Mouse (Mus musculus): ENCODE measurements at regions not wholly inside any gene's neighbourhood (a gene's known extent, or its start where the extent isn't known, plus 50 kb on each side); places are given as distances from the start of the nearest gene placed in this dataset.

- 0 out of 2 replicates have a peak, but pooled peaks cover 2% of the 10 kb centered on the region for H3K4me1 ChIP-seq
- WGBS: 88% methylated on average over 6 of the region's 6 CpGs
- no peaks in the 10 kb centered on the region for H3K36me3 ChIP-seq
- H3K4me3 ChIP-seq: no peak overlapping the region
- DNase-seq (ENCODE audit: low spot score): no peak
- no peaks in the 10 kb centered on the region for H3K9me3 ChIP-seq (replicated peaks)
- no peak overlapping the region for H3K27ac ChIP-seq
- H3K27me3 ChIP-seq (ENCODE audit: low read depth, poor library complexity, severe bottlenecking): 0 out of 2 replicates have a peak, but pooled peaks cover 3% of the 10 kb centered on the region
Observed at GRCm38 (mm10) chr7:136511389-136511788, 383.0 kb upstream of the Mgmt start.

GRCm38 (mm10) chr7:136515376-136515775, 379.0 kb upstream of the Mgmt start:
- Histone ChIP-seq H3K36me3 (no peaks in the 10 kb centered on the region), H3K4me3 (no peak overlapping the region), H3K9me3 (replicated peaks) (no peaks in the 10 kb centered on the region), H3K4me1 (0 out of 2 replicates have a peak, but pooled peaks cover 6% of the 10 kb centered on the region), H3K27ac (no peak overlapping the region), H3K27me3 (ENCODE audit: low read depth, poor library complexity, severe bottlenecking) (no peaks in the 10 kb centered on the region)
- DNase-seq (ENCODE audit: low spot score): no peak
- 89% methylated on average over 1 of the region's 1 CpGs for WGBS

- peaks cover 10% of the 10 kb centered on the region for H3K4me1 ChIP-seq
- no peak overlapping the region for H3K27ac ChIP-seq
- no peak overlapping the region for H3K4me3 ChIP-seq
- H3K9me3 ChIP-seq (replicated peaks): no peaks in the 10 kb centered on the region
- WGBS: 94% methylated on average over 9 of the region's 9 CpGs
- 0 out of 2 replicates have a peak, but pooled peaks cover 4% of the 10 kb centered on the region for H3K27me3 ChIP-seq (ENCODE audit: low read depth, poor library complexity, severe bottlenecking)
- H3K36me3 ChIP-seq: no peaks in the 10 kb centered on the region
- no peak for DNase-seq (ENCODE audit: low spot score)
Observed at GRCm38 (mm10) chr7:136525821-136526220, 368.6 kb upstream of the Mgmt start.

- no peak for DNase-seq (ENCODE audit: low spot score)
- Histone ChIP-seq H3K27me3 (ENCODE audit: low read depth, poor library complexity, severe bottlenecking) (no peaks in the 10 kb centered on the region), H3K4me1 (peaks cover 10% of the 10 kb centered on the region), H3K9me3 (replicated peaks) (no peaks in the 10 kb centered on the region), H3K36me3 (no peaks in the 10 kb centered on the region), H3K4me3 (no peak overlapping the region), H3K27ac (no peak overlapping the region)
- 89% methylated on average over 8 of the region's 8 CpGs for WGBS
Observed at GRCm38 (mm10) chr7:136530006-136530785, 364.2 kb upstream of the Mgmt start.

GRCm38 (mm10) chr7:136531301-136531700, 363.1 kb upstream of the Mgmt start:
- Histone ChIP-seq H3K4me1 (peaks cover 10% of the 10 kb centered on the region), H3K36me3 (no peaks in the 10 kb centered on the region), H3K4me3 (no peak overlapping the region), H3K9me3 (replicated peaks) (no peaks in the 10 kb centered on the region), H3K27ac (no peak overlapping the region), H3K27me3 (ENCODE audit: low read depth, poor library complexity, severe bottlenecking) (no peaks in the 10 kb centered on the region)
- 71% methylated on average over 7 of the region's 7 CpGs for WGBS
- DNase-seq (ENCODE audit: low spot score): no peak

GRCm38 (mm10) chr7:136541876-136542655, 352.3 kb upstream of the Mgmt start:
- H3K36me3 ChIP-seq: no peaks in the 10 kb centered on the region
- H3K4me1 ChIP-seq: peaks cover 22% of the 10 kb centered on the region
- no peak for DNase-seq (ENCODE audit: low spot score)
- no peak overlapping the region for H3K4me3 ChIP-seq
- H3K27me3 ChIP-seq (ENCODE audit: low read depth, poor library complexity, severe bottlenecking): peaks cover 13% of the 10 kb centered on the region; the same call in 1 of the 2 replicates
- no peaks in the 10 kb centered on the region for H3K9me3 ChIP-seq (replicated peaks)
- H3K27ac ChIP-seq: no peak overlapping the region

GRCm38 (mm10) chr7:136542896-136543295, 351.5 kb upstream of the Mgmt start:
- Histone ChIP-seq H3K36me3 (no peaks in the 10 kb centered on the region), H3K27ac (no peak overlapping the region), H3K9me3 (replicated peaks) (no peaks in the 10 kb centered on the region), H3K4me3 (no peak overlapping the region), H3K4me1 (peaks cover 22% of the 10 kb centered on the region), H3K27me3 (ENCODE audit: low read depth, poor library complexity, severe bottlenecking) (peaks cover 13% of the 10 kb centered on the region; the same call in 1 of the 2 replicates)
- DNase-seq (ENCODE audit: low spot score): no peak
- 83% methylated on average over 7 of the region's 7 CpGs for WGBS

- H3K27me3 ChIP-seq (ENCODE audit: low read depth, poor library complexity, severe bottlenecking): 0 out of 2 replicates have a peak, but pooled peaks cover 8% of the 10 kb centered on the region
- WGBS: 72% methylated on average over 3 of the region's 3 CpGs
- peaks cover 22% of the 10 kb centered on the region for H3K4me1 ChIP-seq
- H3K36me3 ChIP-seq: no peaks in the 10 kb centered on the region
- H3K27ac ChIP-seq: no peak overlapping the region
- no peak overlapping the region for H3K4me3 ChIP-seq
- no peaks in the 10 kb centered on the region for H3K9me3 ChIP-seq (replicated peaks)
- no peak for DNase-seq (ENCODE audit: low spot score)
Observed at GRCm38 (mm10) chr7:136547837-136548236, 346.6 kb upstream of the Mgmt start.

GRCm38 (mm10) chr7:136556436-136556835, 338.0 kb upstream of the Mgmt start:
- 78% methylated on average over 4 of the region's 4 CpGs for WGBS
- no peak overlapping the region for H3K27ac ChIP-seq
- no peaks in the 10 kb centered on the region for H3K36me3 ChIP-seq
- H3K27me3 ChIP-seq (ENCODE audit: low read depth, poor library complexity, severe bottlenecking): no peaks in the 10 kb centered on the region
- H3K4me3 ChIP-seq: no peak overlapping the region
- H3K4me1 ChIP-seq: no peaks in the 10 kb centered on the region
- no peaks in the 10 kb centered on the region for H3K9me3 ChIP-seq (replicated peaks)
- no peak for DNase-seq (ENCODE audit: low spot score)

GRCm38 (mm10) chr7:136559536-136559935, 334.9 kb upstream of the Mgmt start:
- 87% methylated on average over 6 of the region's 6 CpGs for WGBS
- H3K4me1 ChIP-seq: no peaks in the 10 kb centered on the region
- no peak for DNase-seq (ENCODE audit: low spot score)
- H3K36me3 ChIP-seq: no peaks in the 10 kb centered on the region
- no peak overlapping the region for H3K4me3 ChIP-seq
- no peaks in the 10 kb centered on the region for H3K9me3 ChIP-seq (replicated peaks)
- no peaks in the 10 kb centered on the region for H3K27me3 ChIP-seq (ENCODE audit: low read depth, poor library complexity, severe bottlenecking)
- no peak overlapping the region for H3K27ac ChIP-seq

GRCm38 (mm10) chr7:136570911-136571310, 323.5 kb upstream of the Mgmt start:
- Histone ChIP-seq H3K4me3 (no peak overlapping the region), H3K27ac (no peak overlapping the region), H3K36me3 (no peaks in the 10 kb centered on the region), H3K9me3 (replicated peaks) (no peaks in the 10 kb centered on the region), H3K27me3 (ENCODE audit: low read depth, poor library complexity, severe bottlenecking) (peaks cover 8% of the 10 kb centered on the region; the same call in 1 of the 2 replicates), H3K4me1 (no peaks in the 10 kb centered on the region)
- 75% methylated on average over 7 of the region's 7 CpGs for WGBS
- DNase-seq (ENCODE audit: low spot score): no peak

- 25% methylated on average over 12 of the region's 12 CpGs for WGBS
- H3K27ac ChIP-seq: peak overlapping the region; percentile 22
- H3K4me3 ChIP-seq: no peak overlapping the region
- DNase-seq (ENCODE audit: low spot score): peak; percentile 47
- H3K9me3 ChIP-seq (replicated peaks): no peaks in the 10 kb centered on the region
- H3K4me1 ChIP-seq: peaks cover 44% of the 10 kb centered on the region
- peaks cover 59% of the 10 kb centered on the region for H3K27me3 ChIP-seq (ENCODE audit: low read depth, poor library complexity, severe bottlenecking)
- H3K36me3 ChIP-seq: no peaks in the 10 kb centered on the region
Observed at GRCm38 (mm10) chr7:136581896-136582295, 312.5 kb upstream of the Mgmt start.

GRCm38 (mm10) chr7:136584361-136584760, 310.1 kb upstream of the Mgmt start:
- Histone ChIP-seq H3K36me3 (no peaks in the 10 kb centered on the region), H3K4me3 (no peak overlapping the region), H3K27me3 (ENCODE audit: low read depth, poor library complexity, severe bottlenecking) (peaks cover 61% of the 10 kb centered on the region), H3K4me1 (peaks cover 59% of the 10 kb centered on the region), H3K27ac (no peak overlapping the region), H3K9me3 (replicated peaks) (no peaks in the 10 kb centered on the region)
- no peak for DNase-seq (ENCODE audit: low spot score)
- 65% methylated on average over 17 of the region's 17 CpGs for WGBS

All from limb, embryonic 10.5 days (tissue).